Mouse (Mus musculus) adrenal gland, adult 2 months (tissue): Measurements from ENCODE around the gene Crnkl1. TPM values are rescaled to one million over a fixed set of nuclear protein-coding genes. Genes with fewer than 3 reads are reported as not detected.
"Not testable (repeated sequence)": the region's sequence is repeated elsewhere in the genome, so short reads cannot be mapped to it uniquely, and the experiment has no call there.

ENCODE experiments used
- DNase-seq: peaks from one replicate; pipeline ENCODE4 v3.0.0; 2021
- polyA plus RNA-seq: library from polyadenylated mRNA; depleted of rRNA; stranded (reverse); fragments of >200 nt; gene quantifications from 2 replicates; pipeline ENCODE4 v1.2.3, GENCODE M21; 2012
- total RNA-seq, 2 experiments: library from RNA; stranded (reverse); gene quantifications; 2 replicates each; pipeline ENCODE4 v1.2.3; 2021

Crnkl1 gene
- total and polyA plus RNA-seq, 3 experiments, result 7.5 to 28.9 (median 28.2) TPM

- no peak for DNase-seq
Observed at GRCm38 (mm10) chr2:145920941-145921650, 13.7 kb downstream of the Crnkl1 start.

GRCm38 (mm10) chr2:145905884-145906283 is 28.9 kb downstream of the Crnkl1 start:
- DNase-seq, result not testable (repeated sequence)

GRCm38 (mm10) chr2:145905156-145905555 is 29.7 kb downstream of the Crnkl1 start:
- DNase-seq, result no peak

- DNase-seq, result no peak
Observed at GRCm38 (mm10) chr2:145903983-145904616, 30.7 kb downstream of the Crnkl1 start.

GRCm38 (mm10) chr2:145903061-145903901 is 31.5 kb downstream of the Crnkl1 start:
- peak; percentile 93 for DNase-seq

GRCm38 (mm10) chr2:145901861-145902260 is 33.0 kb downstream of the Crnkl1 start, which contains the start of gene Naa20:
Naa20 (plus strand) TSS chr2:145902099.
- DNase-seq, result no peak

- DNase-seq, result not testable (repeated sequence)
Observed at GRCm38 (mm10) chr2:145900318-145900717, 34.5 kb downstream of the Crnkl1 start.

GRCm38 (mm10) chr2:145898106-145898505 is 36.7 kb downstream of the Crnkl1 start:
- no peak for DNase-seq

GRCm38 (mm10) chr2:145893756-145894155 is 41.1 kb downstream of the Crnkl1 start:
- DNase-seq, result no peak

- DNase-seq, result no peak
Observed at GRCm38 (mm10) chr2:145890571-145890970, 44.2 kb downstream of the Crnkl1 start.

- DNase-seq, result no peak
Observed at GRCm38 (mm10) chr2:145888766-145889480, 45.9 kb downstream of the Crnkl1 start.

GRCm38 (mm10) chr2:145887937-145888765 is 46.7 kb downstream of the Crnkl1 start:
- DNase-seq, result peak; percentile 66

GRCm38 (mm10) chr2:145884913-145885785 is 49.7 kb downstream of the Crnkl1 start:
- DNase-seq, result peak; percentile 59

- no peak for DNase-seq
Observed at GRCm38 (mm10) chr2:145884036-145884912, 50.5 kb downstream of the Crnkl1 start.

- no peak for DNase-seq
Observed at GRCm38 (mm10) chr2:145882398-145882797, 52.4 kb downstream of the Crnkl1 start.

- DNase-seq, result peak; percentile 23
Observed at GRCm38 (mm10) chr2:145881932-145882331, 52.9 kb downstream of the Crnkl1 start.

GRCm38 (mm10) chr2:145880887-145881747 is 53.7 kb downstream of the Crnkl1 start:
- no peak for DNase-seq

- DNase-seq, result no peak
Observed at GRCm38 (mm10) chr2:145877191-145877590, 57.6 kb downstream of the Crnkl1 start.
